Mouse (Mus musculus): Measurements from ENCODE around the gene Sephs1.

The Sephs1 gene

DNA sequence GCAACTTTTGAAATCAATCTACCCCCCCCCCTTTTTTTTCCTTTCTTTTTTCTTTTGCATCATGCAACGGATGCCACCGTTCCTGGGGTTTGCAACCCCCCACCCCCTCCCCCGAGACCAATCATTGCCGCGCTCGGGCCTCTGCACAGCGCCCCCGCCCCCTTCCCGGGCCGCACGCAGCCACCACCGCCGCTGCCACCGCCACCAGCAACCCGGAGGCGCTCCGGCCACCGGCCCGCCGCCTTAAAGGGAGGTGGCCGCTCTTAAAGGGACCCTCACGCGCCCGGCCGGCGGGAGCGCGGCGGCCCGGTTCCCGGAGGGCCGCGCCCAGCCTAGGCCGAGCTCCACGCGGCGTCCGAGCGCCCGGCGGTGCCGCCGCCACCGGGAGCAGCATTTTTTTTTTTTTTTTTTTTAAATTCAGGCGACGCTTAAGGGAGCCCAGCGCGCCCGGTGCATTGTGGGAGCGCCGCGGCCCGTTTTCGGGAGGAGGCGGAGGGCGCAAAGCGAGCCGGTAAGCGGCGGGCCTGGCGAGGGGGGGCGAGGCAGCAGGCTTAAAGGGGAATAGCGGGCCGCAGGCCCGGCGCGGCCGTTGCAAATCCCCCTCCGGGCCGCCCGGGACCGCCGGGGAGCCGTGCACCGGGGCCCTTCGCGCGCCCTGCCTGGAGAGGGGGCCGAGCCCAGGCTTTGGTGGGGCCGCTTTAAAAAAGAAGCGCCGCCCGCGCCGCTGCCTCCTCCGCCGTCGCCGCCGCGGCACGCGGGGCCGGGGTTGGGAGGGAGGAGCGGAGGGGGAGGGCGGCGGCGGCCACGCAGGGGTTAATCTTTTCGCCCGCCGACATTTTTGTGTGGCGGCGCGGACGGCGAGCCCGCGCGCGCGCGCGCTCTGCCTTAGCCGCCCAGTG is at the start of gene Sephs1:
Gene Sephs1, plus strand, starts transcription at position 215 of the 899 bp plus-strand sequence.
- peak; percentile 91 for DNase-seq (ENCODE audit: inconsistent ontology term)

DNA sequence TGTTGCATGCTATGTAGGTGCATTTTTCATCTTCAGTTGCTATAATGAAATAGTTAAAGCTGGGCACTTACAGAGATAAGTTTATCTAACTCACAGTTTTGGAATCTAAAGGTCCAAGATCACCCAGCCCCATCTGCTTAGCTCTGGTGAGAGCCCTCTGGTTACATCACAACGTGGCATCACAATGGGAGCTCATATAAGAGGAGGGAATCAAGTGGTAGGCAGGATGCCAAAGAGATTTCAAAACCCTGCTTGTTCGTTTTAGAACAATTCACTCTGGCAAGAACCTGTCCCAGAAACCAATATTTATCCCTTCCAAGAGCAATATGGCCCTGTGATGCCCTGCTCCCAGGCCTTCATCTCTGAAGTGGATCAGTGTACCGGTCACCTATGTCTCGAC is 49.2 kb upstream of the Sephs1 start:
- DNase-seq (ENCODE audit: inconsistent ontology term): no peak

DNA sequence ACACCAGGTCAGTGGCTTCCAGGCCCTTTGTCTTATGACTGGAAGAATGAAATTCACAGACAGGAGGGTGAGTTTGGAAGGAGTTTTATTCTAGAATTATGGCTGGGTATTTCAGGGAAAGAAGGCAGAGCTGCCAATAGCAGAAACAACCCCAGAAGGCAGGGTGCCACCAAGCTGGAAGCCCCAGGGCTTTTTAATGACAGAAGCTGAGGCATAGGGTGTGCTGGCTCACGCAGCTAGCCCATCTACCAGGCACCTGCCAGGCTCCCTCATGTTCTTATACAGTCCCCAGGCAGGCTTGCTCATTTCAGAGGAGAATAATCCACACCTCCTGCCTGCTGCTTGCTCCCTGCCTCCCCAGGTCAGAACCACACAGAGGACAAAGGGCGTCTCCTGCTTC is 31.9 kb upstream of the Sephs1 start:
- DNase-seq (ENCODE audit: inconsistent ontology term): no peak

GRCm38 (mm10) chr2:4857186-4857585 is 24.2 kb upstream of the Sephs1 start:
- DNase-seq (ENCODE audit: inconsistent ontology term): no peak

DNA sequence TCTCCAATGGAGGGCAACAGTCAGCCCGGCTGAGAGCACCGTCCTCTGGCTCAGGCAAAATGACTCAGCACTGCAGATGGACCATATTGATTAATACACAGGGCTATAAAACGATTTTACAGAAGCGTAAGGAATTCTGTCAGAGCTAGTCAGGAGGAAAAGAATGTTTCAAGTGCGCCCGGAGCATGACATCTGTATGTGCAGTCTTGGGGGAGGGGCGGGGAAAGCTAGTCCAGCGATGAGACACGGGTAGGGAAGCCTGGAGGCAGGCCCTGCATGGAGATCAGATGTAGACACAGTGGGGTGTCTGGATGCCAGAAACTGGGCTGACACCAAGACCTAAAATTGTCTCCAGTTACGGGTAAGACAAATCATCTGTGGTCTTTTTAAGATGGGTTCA is 23.2 kb upstream of the Sephs1 start:
- peak; percentile 63 for DNase-seq (ENCODE audit: inconsistent ontology term)

- peak; percentile 79 for DNase-seq (ENCODE audit: inconsistent ontology term)
These were observed 17.2 kb upstream of the Sephs1 start for GRCm38 (mm10) chr2:4864008-4864816.

GRCm38 (mm10) chr2:4864817-4865296 is 16.5 kb upstream of the Sephs1 start:
- no peak for DNase-seq (ENCODE audit: inconsistent ontology term)

DNA sequence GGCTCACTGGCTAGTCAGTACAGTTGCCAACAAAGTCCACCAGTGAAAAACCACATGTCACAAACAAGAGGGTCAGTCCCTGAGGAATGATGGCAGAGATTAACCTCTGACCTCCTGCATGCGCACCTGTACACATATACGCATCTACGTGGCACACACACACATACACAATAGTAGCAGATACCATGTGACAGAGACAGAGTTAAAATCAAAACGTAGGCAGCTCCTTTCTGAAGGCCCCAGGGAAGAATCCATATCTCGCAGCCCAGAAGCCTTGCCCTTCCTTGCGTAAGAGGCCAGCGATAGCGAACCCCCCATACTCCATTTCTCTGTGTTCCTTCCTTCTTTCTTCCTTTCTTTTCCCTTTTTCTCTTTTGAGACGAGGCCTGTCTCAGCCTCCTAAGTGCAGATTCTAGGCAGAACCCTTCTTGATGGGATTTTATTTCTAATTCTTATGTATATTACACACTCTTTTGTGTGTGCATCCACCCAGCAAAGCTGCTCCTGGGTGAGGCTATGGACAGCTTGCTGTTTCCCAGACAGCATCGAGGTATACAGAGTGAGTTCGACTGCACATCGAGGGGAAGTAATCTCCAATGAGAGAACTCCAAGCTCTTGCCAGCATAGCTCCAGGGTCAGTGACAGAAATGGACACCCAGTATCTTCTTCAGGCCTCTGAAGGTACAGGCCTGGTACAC is 13.2 kb upstream of the Sephs1 start:
- DNase-seq (ENCODE audit: inconsistent ontology term): no peak

DNA sequence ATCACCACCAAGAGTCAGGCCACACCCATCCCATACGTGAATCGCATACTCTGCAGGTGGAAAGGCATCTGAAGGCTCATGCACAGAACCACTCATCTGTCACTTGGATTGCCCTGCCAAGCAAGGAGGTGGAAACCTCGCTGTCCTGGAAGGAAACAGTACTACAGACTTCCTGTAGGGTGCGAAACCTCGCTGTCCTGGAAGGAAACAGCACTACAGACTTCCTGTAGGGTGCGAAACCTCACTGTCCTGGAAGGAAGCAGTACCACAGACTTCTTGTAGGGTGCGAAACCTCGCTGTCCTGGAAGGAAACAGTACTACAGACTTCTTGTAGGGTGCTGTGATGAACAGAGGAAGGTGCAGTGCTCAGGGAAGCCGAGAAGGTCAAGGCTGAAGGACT is 8.6 kb upstream of the Sephs1 start:
- no peak for DNase-seq (ENCODE audit: inconsistent ontology term)

- DNase-seq (ENCODE audit: inconsistent ontology term): no peak
These were observed 8.0 kb upstream of the Sephs1 start for GRCm38 (mm10) chr2:4873331-4873730.

GRCm38 (mm10) chr2:4875090-4875489 is 6.3 kb upstream of the Sephs1 start:
- DNase-seq (ENCODE audit: inconsistent ontology term): no peak

GRCm38 (mm10) chr2:4876131-4876530 is 5.2 kb upstream of the Sephs1 start:
- DNase-seq (ENCODE audit: inconsistent ontology term): no peak

GRCm38 (mm10) chr2:4880737-4881349 is 521 bp upstream of the Sephs1 start:
- no peak for DNase-seq (ENCODE audit: inconsistent ontology term)

GRCm38 (mm10) chr2:4882249-4882791 is 956 bp downstream of the Sephs1 start:
- peak; percentile 59 for DNase-seq (ENCODE audit: inconsistent ontology term)

GRCm38 (mm10) chr2:4883009-4883704 is 1.8 kb downstream of the Sephs1 start:
- DNase-seq (ENCODE audit: inconsistent ontology term): peak; percentile 26

GRCm38 (mm10) chr2:4886896-4887295 is 5.5 kb downstream of the Sephs1 start:
- DNase-seq (ENCODE audit: inconsistent ontology term): no peak

- no peak for DNase-seq (ENCODE audit: inconsistent ontology term)
These were observed 14.2 kb downstream of the Sephs1 start for GRCm38 (mm10) chr2:4895598-4895997.

DNA sequence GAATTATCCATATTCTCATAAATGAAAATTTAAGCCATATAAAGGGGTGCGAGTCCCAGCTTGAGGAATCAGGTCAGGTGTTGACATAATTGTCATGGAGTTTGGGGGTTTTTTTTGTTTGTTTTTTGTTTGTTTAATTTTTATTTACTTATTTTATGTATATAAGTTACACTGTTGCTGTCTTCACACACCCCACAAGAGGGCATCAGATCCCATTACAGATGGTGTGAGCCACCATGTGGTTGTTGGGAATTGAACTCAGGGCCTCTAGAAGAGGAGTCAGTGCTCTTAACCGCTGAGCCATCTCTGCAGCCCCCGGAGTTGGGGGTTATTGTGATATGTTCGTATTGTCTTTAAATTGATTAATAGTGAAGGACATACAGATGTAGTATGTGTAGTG is 15.6 kb downstream of the Sephs1 start:
- DNase-seq (ENCODE audit: inconsistent ontology term): no peak

GRCm38 (mm10) chr2:4900624-4901023 is 19.3 kb downstream of the Sephs1 start:
- DNase-seq (ENCODE audit: inconsistent ontology term): no peak

GRCm38 (mm10) chr2:4902346-4902745 is 21.0 kb downstream of the Sephs1 start:
- DNase-seq (ENCODE audit: inconsistent ontology term): no peak

DNA sequence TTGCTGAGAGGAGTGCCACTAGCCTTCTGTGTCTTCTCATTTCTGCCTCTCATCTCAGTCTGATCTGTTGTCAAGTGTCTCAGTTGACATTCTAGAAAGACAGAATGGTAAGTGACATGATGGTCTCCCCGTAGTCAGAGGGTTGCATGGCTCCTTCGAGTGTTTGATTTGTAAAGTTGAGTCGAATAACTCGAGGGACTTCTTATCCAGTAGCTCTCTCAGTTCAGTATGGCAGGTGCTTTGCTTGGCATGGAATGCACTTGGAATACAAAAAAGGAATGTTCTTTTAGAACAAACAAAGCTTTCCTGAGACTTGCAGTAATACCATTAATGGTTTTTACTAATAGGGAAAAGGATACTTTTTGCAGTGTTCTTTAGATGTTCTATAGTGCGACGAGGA is 25.8 kb downstream of the Sephs1 start:
- no peak for DNase-seq (ENCODE audit: inconsistent ontology term)

All from Muller cell, postnatal 12 days (primary cell).